Mouse (Mus musculus) midbrain, embryonic 11.5 days (tissue): ENCODE measurements at regions not wholly inside any gene's neighbourhood (a gene's known extent, or its start where the extent isn't known, plus 50 kb on each side); places are given as distances from the start of the nearest gene placed in this dataset.
A peak's percentile ranks its signal among the peaks of the same experiment; 100 is the strongest.

ENCODE experiments used
- ATAC-seq: fragments of 200-750 bp; cut with Nextera tagmentation; 2 replicates; pipeline ENCODE4 v1.8.0; 2017; ENCODE audit warnings: moderate TSS enrichment, moderate library complexity; ENCODE audit not compliant: low FRiP score
- DNase-seq: peaks from one replicate; pipeline ENCODE4 v3.0.0; 2015; ENCODE audit warnings: low spot score; ENCODE audit errors: missing footprints
- H3K27ac ChIP-seq: fragments of 300-500 bp; sonication (generic); 2 replicates; pipeline ENCODE4 v1.5.1; 2014; ENCODE audit warnings: low read depth, low read length
- H3K27me3 ChIP-seq: fragments of 300-500 bp; sonication (generic); 2 replicates; pipeline ENCODE4 v1.6.1; 2014; ENCODE audit warnings: mild to moderate bottlenecking, low read length, moderate library complexity, mixed read lengths; ENCODE audit not compliant: control insufficient read depth, insufficient read depth
- H3K36me3 ChIP-seq: fragments of 300-500 bp; sonication (generic); 2 replicates; pipeline ENCODE4 v1.6.1; 2014; ENCODE audit warnings: mild to moderate bottlenecking, low read length, moderate library complexity, mixed read lengths; ENCODE audit not compliant: control insufficient read depth, insufficient read depth
- H3K4me1 ChIP-seq: fragments of 300-500 bp; sonication (generic); 2 replicates; pipeline ENCODE4 v1.6.1; 2014; ENCODE audit warnings: low read length; ENCODE audit not compliant: control insufficient read depth, insufficient read depth
- H3K4me2 ChIP-seq: fragments of 300-500 bp; sonication (generic); 2 replicates; pipeline ENCODE4 v1.6.1; 2014; ENCODE audit warnings: mild to moderate bottlenecking, moderate library complexity
- H3K4me3 ChIP-seq: fragments of 300-500 bp; sonication (generic); 2 replicates; pipeline ENCODE4 v1.5.1; 2014; ENCODE audit warnings: low read depth, low read length
- H3K9ac ChIP-seq: fragments of 300-500 bp; sonication (generic); 2 replicates; pipeline ENCODE4 v1.6.1; 2014; ENCODE audit warnings: low read length
- H3K9me3 ChIP-seq: fragments of 300-500 bp; sonication (generic); 2 replicates; pipeline ENCODE4 v1.6.1; 2016; ENCODE audit warnings: low read length; ENCODE audit not compliant: control insufficient read depth
- WGBS: fragments of 180-500 bp; shearing (Covaris S2); extraction: QIAGEN DNeasy Blood & Tissue Kit; methylation state at CpG from one replicate; pipeline ENCODE4 v1.1.7; 2014; 5-methylcytosine and 5-hydroxymethylcytosine counted together

GRCm38 (mm10) chr5:53329591-53329990 is 62.7 kb downstream of the Smim20 start:
- Histone ChIP-seq H3K36me3 (no peaks in the 10 kb centered on the region), H3K4me1 (peaks cover 5% of the 10 kb centered on the region; the same call in 1 of the 2 replicates), H3K4me3 (no peak overlapping the region), H3K4me2 (no peak overlapping the region), H3K27me3 (no peaks in the 10 kb centered on the region), H3K9me3 (no peaks in the 10 kb centered on the region), H3K9ac (no peak overlapping the region), H3K27ac (no peak overlapping the region)
- ATAC-seq (no peak), DNase-seq (no peak)
- WGBS, result 81% methylated on average over 2 of the region's 2 CpGs

- WGBS, result 94% methylated on average over 6 of the region's 6 CpGs
- Histone ChIP-seq H3K4me3 (no peak overlapping the region), H3K9ac (no peak overlapping the region), H3K27ac (no peak overlapping the region), H3K36me3 (no peaks in the 10 kb centered on the region), H3K27me3 (no peaks in the 10 kb centered on the region), H3K4me1 (no peaks in the 10 kb centered on the region), H3K4me2 (no peak overlapping the region), H3K9me3 (no peaks in the 10 kb centered on the region)
- no peak for ATAC-seq
- DNase-seq, result no peak
Observed at GRCm38 (mm10) chr5:53336704-53337103, 69.8 kb downstream of the Smim20 start.

GRCm38 (mm10) chr5:53337816-53338215 is 70.9 kb downstream of the Smim20 start:
- Histone ChIP-seq H3K9me3 (no peaks in the 10 kb centered on the region), H3K27me3 (no peaks in the 10 kb centered on the region), H3K27ac (no peak overlapping the region), H3K4me1 (no peaks in the 10 kb centered on the region), H3K4me2 (no peak overlapping the region), H3K9ac (no peak overlapping the region), H3K36me3 (no peaks in the 10 kb centered on the region), H3K4me3 (no peak overlapping the region)
- ATAC-seq (no peak), DNase-seq (no peak)
- 66% methylated on average over 3 of the region's 3 CpGs for WGBS

- WGBS, result 90% methylated on average over 8 of the region's 8 CpGs
- Histone ChIP-seq H3K27me3 (no peaks in the 10 kb centered on the region), H3K9me3 (no peaks in the 10 kb centered on the region), H3K27ac (no peak overlapping the region), H3K4me2 (no peak overlapping the region), H3K4me1 (no peaks in the 10 kb centered on the region), H3K4me3 (no peak overlapping the region), H3K9ac (no peak overlapping the region), H3K36me3 (no peaks in the 10 kb centered on the region)
- ATAC-seq (no peak), DNase-seq (no peak)
Observed at GRCm38 (mm10) chr5:53345164-53345563, 78.3 kb downstream of the Smim20 start.

- WGBS, result 74% methylated on average over 8 of the region's 8 CpGs
- Histone ChIP-seq H3K27ac (no peak overlapping the region), H3K4me3 (no peak overlapping the region), H3K27me3 (no peaks in the 10 kb centered on the region), H3K9ac (no peak overlapping the region), H3K9me3 (no peaks in the 10 kb centered on the region), H3K36me3 (no peaks in the 10 kb centered on the region), H3K4me1 (no peaks in the 10 kb centered on the region), H3K4me2 (no peak overlapping the region)
- ATAC-seq (no peak), DNase-seq (no peak)
Observed at GRCm38 (mm10) chr5:53346028-53346427, 79.1 kb downstream of the Smim20 start.

- DNase-seq (no peak), ATAC-seq (no peak)
- Histone ChIP-seq H3K27ac (no peak overlapping the region), H3K9ac (no peak overlapping the region), H3K27me3 (no peaks in the 10 kb centered on the region), H3K4me3 (no peak overlapping the region), H3K4me2 (no peak overlapping the region), H3K9me3 (no peaks in the 10 kb centered on the region), H3K36me3 (no peaks in the 10 kb centered on the region), H3K4me1 (no peaks in the 10 kb centered on the region)
- 78% methylated on average over 8 of the region's 8 CpGs for WGBS
Observed at GRCm38 (mm10) chr5:53346756-53347155, 79.9 kb downstream of the Smim20 start.

- ATAC-seq (no peak), DNase-seq (no peak)
- no peaks in the 10 kb centered on the region for H3K27me3 ChIP-seq
- H3K4me3 ChIP-seq, result no peak overlapping the region
- H3K36me3 ChIP-seq, result no peaks in the 10 kb centered on the region
- peaks cover 2% of the 10 kb centered on the region; the same call in 1 of the 2 replicates for H3K4me1 ChIP-seq
- no peak overlapping the region for H3K27ac ChIP-seq
- H3K4me2 ChIP-seq, result no peak overlapping the region
- H3K9me3 ChIP-seq, result no peaks in the 10 kb centered on the region
- WGBS, result 50% methylated on average over 4 of the region's 4 CpGs
- H3K9ac ChIP-seq, result no peak overlapping the region
Observed at GRCm38 (mm10) chr5:53352852-53353251, 86.0 kb downstream of the Smim20 start.

GRCm38 (mm10) chr5:53354296-53354695 is 87.4 kb downstream of the Smim20 start:
- Histone ChIP-seq H3K4me3 (no peak overlapping the region), H3K27ac (no peak overlapping the region), H3K4me2 (no peak overlapping the region), H3K4me1 (peaks cover 2% of the 10 kb centered on the region; the same call in 1 of the 2 replicates), H3K9me3 (no peaks in the 10 kb centered on the region), H3K27me3 (no peaks in the 10 kb centered on the region), H3K9ac (no peak overlapping the region), H3K36me3 (no peaks in the 10 kb centered on the region)
- WGBS, result 92% methylated on average over 3 of the region's 3 CpGs
- DNase-seq (no peak), ATAC-seq (no peak)

GRCm38 (mm10) chr5:53355069-53355468 is 88.2 kb downstream of the Smim20 start:
- H3K36me3 ChIP-seq, result no peaks in the 10 kb centered on the region
- peak; percentile 96 for DNase-seq
- 0% methylated on average over 6 of the region's 6 CpGs for WGBS
- H3K27me3 ChIP-seq, result no peaks in the 10 kb centered on the region
- no peak overlapping the region for H3K4me3 ChIP-seq
- no peak overlapping the region for H3K4me2 ChIP-seq
- H3K9me3 ChIP-seq, result no peaks in the 10 kb centered on the region
- H3K9ac ChIP-seq, result no peak overlapping the region
- peak; percentile 90 for ATAC-seq
- H3K27ac ChIP-seq, result no peak overlapping the region
- peaks cover 2% of the 10 kb centered on the region; the same call in 1 of the 2 replicates for H3K4me1 ChIP-seq
